Comparison of ENCODE assay signal across 22 mouse cellular contexts in genomic region chr5:64263898-64264478, GRCm38 (mm10).
DNase-seq lines count a peak whose midpoint lies in the region; ATAC-seq and TF ChIP-seq lines count a peak whose summit lies in the region.
"Had no signal": no experiment of that assay in that cellular context is flagged by ENCODE, and none has a peak within 500 bp of the region (broad histone marks: within the 10 kb centered on the region; RNA-seq: fewer than 3 reads in every experiment).

No protein-coding gene starts in this region.

- H3K27me3 ChIP-seq in kidney, embryonic 14.5 days (ENCODE audit: control insufficient read depth, insufficient read depth, low read length) = no peaks in the 10 kb centered on the region
- no peaks in the 10 kb centered on the region for H3K27me3 ChIP-seq in intestine, postnatal 0 days (replicated peaks; ENCODE audit: control insufficient read depth, insufficient read depth, low read length)
- H3K27me3 ChIP-seq in kidney, embryonic 15.5 days = no peaks in the 10 kb centered on the region
- no peaks in the 10 kb centered on the region for H3K27me3 ChIP-seq in small intestine, adult 2 months (ENCODE audit: control insufficient read depth, insufficient read depth, low read length)
- H3K27me3 ChIP-seq in cerebellum, adult 2 months (ENCODE audit: control insufficient read depth, insufficient read depth, low read length) = no peaks in the 10 kb centered on the region
- H3K27me3 ChIP-seq: limb, embryonic 12.5 days; liver, embryonic 15.5 days; Patski; stomach, embryonic 15.5 days had no signal

- no peak overlapping the region for H3K4me3 ChIP-seq in kidney, embryonic 14.5 days (ENCODE audit: low read length)
- H3K4me3 ChIP-seq in intestine, postnatal 0 days (ENCODE audit: low read depth, low read length) = peak overlapping the region; percentile 29
- no peak overlapping the region for H3K4me3 ChIP-seq in kidney, embryonic 15.5 days (replicated peaks)
- H3K4me3 ChIP-seq in small intestine, adult 2 months (ENCODE audit: low read depth, low read length) = no peak overlapping the region
- H3K4me3 ChIP-seq in cerebellum, adult 2 months (replicated peaks; ENCODE audit: insufficient read depth, low read depth, low read length) = no peak overlapping the region
- H3K4me3 ChIP-seq: erythroblast, embryonic 14.5 days; heart, embryonic 10.5 days; limb, embryonic 12.5 days; liver, embryonic 15.5 days; myocyte; stomach, embryonic 15.5 days had no signal

- TF ChIP-seq POLR2A in small intestine, adult 2 months (IDR thresholded peaks at IDR 0.05; ENCODE audit: low read depth, low read length) = no peak
- TF ChIP-seq POLR2A in cerebellum, adult 2 months (IDR thresholded peaks at IDR 0.05; ENCODE audit: borderline replicate concordance, insufficient read depth, low read length) = no peak

- ATAC-seq in kidney, embryonic 14.5 days (ENCODE audit: low FRiP score, low TSS enrichment) = no peak
- ATAC-seq in intestine, postnatal 0 days = peak; percentile 91
- no peak for ATAC-seq in kidney, embryonic 15.5 days (replicated peaks; ENCODE audit: low FRiP score)
- ATAC-seq: activated CD4-positive, CD25-positive, alpha-beta regulatory T cell, adult 4 months; lung, postnatal 0 days; Patski had no signal

- WGBS in kidney, embryonic 14.5 days = 48% methylated on average over 13 of the region's 13 CpGs
- WGBS in intestine, postnatal 0 days = 39% methylated on average over 13 of the region's 13 CpGs
- WGBS in kidney, embryonic 15.5 days = 48% methylated on average over 13 of the region's 13 CpGs
- WGBS in small intestine, adult 2 months = 70% methylated on average over 13 of the region's 13 CpGs
- WGBS in cerebellum, adult 2 months = 90% methylated on average over 13 of the region's 13 CpGs

- H3K9ac ChIP-seq in kidney, embryonic 14.5 days (ENCODE audit: low read depth, low read length) = no peak overlapping the region
- H3K9ac ChIP-seq in intestine, postnatal 0 days (ENCODE audit: low read depth, low read length) = peak overlapping the region; percentile 62
- H3K9ac ChIP-seq in kidney, embryonic 15.5 days = no peak overlapping the region
- H3K9ac ChIP-seq: limb, embryonic 12.5 days; liver, embryonic 15.5 days; stomach, embryonic 15.5 days had no signal

- peak; percentile 73 for DNase-seq in kidney, adult 11 months
- no peak for DNase-seq in cerebellum, adult 2 months
- no peak for DNase-seq in heart, adult 18-20 months
- DNase-seq: adrenal gland, postnatal 14 days; cerebellum, adult 18-20 months; gastrocnemius, postnatal 25 days; heart, postnatal 10 days; right cerebral cortex, adult 18-20 months; spleen, adult 18-20 months had no signal

- no peaks in the 10 kb centered on the region for H3K4me1 ChIP-seq in kidney, embryonic 14.5 days (ENCODE audit: control insufficient read depth, insufficient read depth, low read length)
- no peaks in the 10 kb centered on the region for H3K4me1 ChIP-seq in intestine, postnatal 0 days (replicated peaks; ENCODE audit: control insufficient read depth, insufficient read depth, low read length)
- H3K4me1 ChIP-seq in kidney, embryonic 15.5 days = peaks cover 11% of the 10 kb centered on the region
- H3K4me1 ChIP-seq in small intestine, adult 2 months (ENCODE audit: control insufficient read depth, insufficient read depth, insufficient read length, low read length) = peaks cover 3% of the 10 kb centered on the region; the same call in 1 of the 2 replicates
- no peaks in the 10 kb centered on the region for H3K4me1 ChIP-seq in cerebellum, adult 2 months (ENCODE audit: control insufficient read depth, insufficient read depth, low read length)
- H3K4me1 ChIP-seq: limb, embryonic 12.5 days; stomach, embryonic 15.5 days had no signal

- no peak overlapping the region for H3K4me2 ChIP-seq in kidney, embryonic 14.5 days (replicated peaks; ENCODE audit: low read depth, low read length)
- H3K4me2 ChIP-seq in intestine, postnatal 0 days (replicated peaks; ENCODE audit: low read depth) = peak overlapping the region; percentile 54
- H3K4me2 ChIP-seq in kidney, embryonic 15.5 days = no peak overlapping the region
- H3K4me2 ChIP-seq: limb, embryonic 12.5 days; liver, embryonic 15.5 days; stomach, embryonic 15.5 days had no signal

- no peaks in the 10 kb centered on the region for H3K36me3 ChIP-seq in kidney, embryonic 14.5 days (ENCODE audit: control insufficient read depth, insufficient read depth, low read length)
- H3K36me3 ChIP-seq in intestine, postnatal 0 days (ENCODE audit: control insufficient read depth, insufficient read depth) = peaks cover 6% of the 10 kb centered on the region; the same call in 1 of the 2 replicates
- H3K36me3 ChIP-seq in kidney, embryonic 15.5 days = peaks cover 4% of the 10 kb centered on the region; the same call in 1 of the 2 replicates
- H3K36me3 ChIP-seq in small intestine, adult 2 months (ENCODE audit: control insufficient read depth, insufficient read depth, low read length) = peaks cover 28% of the 10 kb centered on the region
- H3K36me3 ChIP-seq: liver, embryonic 15.5 days; stomach, embryonic 15.5 days had no signal

- H3K9me3 ChIP-seq in kidney, embryonic 14.5 days (ENCODE audit: control insufficient read depth, low read length) = no peaks in the 10 kb centered on the region
- H3K9me3 ChIP-seq in intestine, postnatal 0 days (ENCODE audit: control insufficient read depth) = no peaks in the 10 kb centered on the region
- no peaks in the 10 kb centered on the region for H3K9me3 ChIP-seq in kidney, embryonic 15.5 days (replicated peaks)
- H3K9me3 ChIP-seq: heart, embryonic 10.5 days; limb, embryonic 12.5 days; liver, embryonic 15.5 days; stomach, embryonic 15.5 days had no signal

- TF ChIP-seq CTCF in intestine, postnatal 0 days (IDR thresholded peaks at IDR 0.05; ENCODE audit: low read depth) = no peak
- TF ChIP-seq CTCF in small intestine, adult 2 months (IDR thresholded peaks at IDR 0.05; ENCODE audit: extremely low read depth, insufficient read length, insufficient replicate concordance, low read depth, low read length) = no peak
- no peak for TF ChIP-seq CTCF in cerebellum, adult 2 months (IDR thresholded peaks at IDR 0.05; ENCODE audit: borderline replicate concordance, insufficient read depth, low read depth, low read length)

- H3K27ac ChIP-seq in kidney, embryonic 14.5 days (ENCODE audit: low read depth, low read length) = no peak overlapping the region
- peak overlapping the region; percentile 86 for H3K27ac ChIP-seq in intestine, postnatal 0 days (ENCODE audit: low read depth, low read length)
- H3K27ac ChIP-seq in kidney, embryonic 15.5 days = peak overlapping the region; percentile 19; the same call in 1 of the 2 replicates
- H3K27ac ChIP-seq in small intestine, adult 2 months (ENCODE audit: insufficient read depth, low read depth, low read length) = peak overlapping the region; percentile 2; the same call in 1 of the 2 replicates
- H3K27ac ChIP-seq in cerebellum, adult 2 months (ENCODE audit: insufficient read depth, low read length) = no peak overlapping the region
- H3K27ac ChIP-seq: heart, embryonic 10.5 days; limb, embryonic 12.5 days; liver, embryonic 15.5 days; stomach, embryonic 15.5 days had no signal

Comparison
In these comparisons a context has a peak if more than half of its experiments do, and no peak if none do; other contexts are left out.
1. H3K27ac ChIP-seq: peak in intestine, postnatal 0 days (single experiment), kidney, embryonic 15.5 days (single experiment) and small intestine, adult 2 months (single experiment); none in kidney, embryonic 14.5 days (single experiment) and cerebellum, adult 2 months (single experiment).